Mouse (Mus musculus) heart, adult 2 months (tissue): ENCODE measurements around the gene Pecam1. TPM values are rescaled to one million over a fixed set of nuclear protein-coding genes. Genes with fewer than 3 reads are reported as not detected.
"Not testable (repeated sequence)": the region's sequence is repeated elsewhere in the genome, so short reads cannot be mapped to it uniquely, and the experiment has no call there.

ENCODE experiments used
- DNase-seq, 2 experiments: peaks; one replicate each; pipeline ENCODE4 v3.0.0; 2021
- H3K27ac ChIP-seq: fragments of 200-600 bp; 2 replicates; pipeline ENCODE4 v1.8.1; 2022
- H3K27me3 ChIP-seq: fragments of 200-500 bp; 2 replicates; pipeline ENCODE4 v1.6.1; 2012; ENCODE audit warnings: mild to moderate bottlenecking, low read length, inconsistent platforms, mixed read lengths; ENCODE audit not compliant: control insufficient read depth, insufficient read depth
- H3K36me3 ChIP-seq: fragments of 200-500 bp; 2 replicates; pipeline ENCODE4 v1.6.1; 2012; ENCODE audit warnings: low read length, inconsistent platforms; ENCODE audit not compliant: control insufficient read depth, insufficient read depth
- H3K4me1 ChIP-seq: fragments of 200-500 bp; 2 replicates; pipeline ENCODE4 v1.6.1; 2011; ENCODE audit warnings: low read length; ENCODE audit not compliant: control insufficient read depth, insufficient read depth
- H3K4me3 ChIP-seq: fragments of 200-600 bp; 2 replicates; pipeline ENCODE4 v1.8.1; 2022
- H3K79me2 ChIP-seq: fragments of 200-500 bp; replicated peaks from 2 replicates; pipeline ENCODE4 v1.6.1; 2012; ENCODE audit warnings: mild to moderate bottlenecking, inconsistent platforms, low read length, moderate library complexity, mixed read lengths; ENCODE audit not compliant: control insufficient read depth, insufficient read depth
- H3K9ac ChIP-seq: fragments of 200-500 bp; 2 replicates; pipeline ENCODE4 v1.6.1; 2012; ENCODE audit warnings: low read depth, mild to moderate bottlenecking, control low read depth, inconsistent platforms, low read length, mixed read lengths
- CTCF ChIP-seq: fragments of 200-600 bp; IDR thresholded peaks from 2 replicates; pipeline ENCODE4 v1.8.1; 2022; ENCODE audit warnings: antibody characterized with exemption, mild to moderate bottlenecking, moderate library complexity
- EP300 ChIP-seq: fragments of 200-500 bp; IDR thresholded peaks from 2 replicates; pipeline ENCODE4 v1.6.1; 2011; ENCODE audit warnings: low read depth, low read length, control low read depth; ENCODE audit not compliant: insufficient read depth
- POLR2A ChIP-seq: fragments of 200-500 bp; IDR thresholded peaks from 2 replicates; pipeline ENCODE4 v1.6.1; 2011; ENCODE audit warnings: mild to moderate bottlenecking, low read depth, low read length, control low read depth; ENCODE audit not compliant: insufficient read depth
- WGBS: fragments of 180-500 bp; shearing (Covaris S2); methylation state at CpG from one replicate; pipeline ENCODE4 v1.1.7; 2018; 5-methylcytosine and 5-hydroxymethylcytosine counted together
- intact Hi-C: fragments of 180-260 bp; cut with DNase I; formaldehyde crosslinking; loops from one replicate; pipeline ENCODE4 v1.15.1; 2025
- polyA plus RNA-seq: library from polyadenylated mRNA; depleted of rRNA; stranded (reverse); fragments of >200 nt; gene quantifications from 2 replicates; pipeline ENCODE4 v1.2.3, GENCODE M21; 2012
- total RNA-seq, 2 experiments: library from RNA; stranded (reverse); gene quantifications; 2 replicates each; pipeline ENCODE4 v1.2.3; 2021

Gene Pecam1
- total and polyA plus RNA-seq, 3 experiments = 78.3 to 123 (median 114) TPM

- peak; percentile 82; the same call in 1 of the 2 replicates for TF ChIP-seq EP300
- TF ChIP-seq POLR2A = no peak
- TF ChIP-seq CTCF = peak; percentile 93
- 18% methylated on average over 6 of the region's 6 CpGs for WGBS
- Histone ChIP-seq H3K27me3 (no peaks in the 10 kb centered on the region), H3K79me2 (no peaks in the 10 kb centered on the region), H3K4me3 (no peak overlapping the region), H3K9ac (no peak overlapping the region), H3K36me3 (no peaks in the 10 kb centered on the region), H3K27ac (no peak overlapping the region), H3K4me1 (no peaks in the 10 kb centered on the region)
- DNase-seq = peak; percentile 60 to 74
- intact Hi-C loops = loop anchor here (1.0 kb wide), 2 partner anchors 114 to 208 kb away; no protein-coding TSS in a partner anchor
Measured at GRCm38 (mm10) chr11:106627692-106628091, 122.7 kb downstream of the Pecam1 start.

GRCm38 (mm10) chr11:106625577-106625976 is 124.9 kb downstream of the Pecam1 start:
- H3K4me1 ChIP-seq = no peaks in the 10 kb centered on the region; the same call in 1 of the 2 replicates
- H3K36me3 ChIP-seq = no peaks in the 10 kb centered on the region
- no peak overlapping the region for H3K27ac ChIP-seq
- H3K79me2 ChIP-seq = no peaks in the 10 kb centered on the region
- no peak for DNase-seq
- intact Hi-C loops = no loop called here
- no peak overlapping the region for H3K9ac ChIP-seq
- 59% methylated on average over 3 of the region's 3 CpGs for WGBS
- TF ChIP-seq EP300 (no peak), POLR2A (no peak), CTCF (no peak)
- no peaks in the 10 kb centered on the region for H3K27me3 ChIP-seq
- no peak overlapping the region for H3K4me3 ChIP-seq

GRCm38 (mm10) chr11:106623629-106624028 is 126.8 kb downstream of the Pecam1 start:
- Histone ChIP-seq H3K79me2 (no peaks in the 10 kb centered on the region), H3K27me3 (no peaks in the 10 kb centered on the region), H3K27ac (no peak overlapping the region), H3K9ac (no peak overlapping the region), H3K36me3 (no peaks in the 10 kb centered on the region), H3K4me3 (no peak overlapping the region), H3K4me1 (no peaks in the 10 kb centered on the region; the same call in 1 of the 2 replicates)
- intact Hi-C loops = no loop called here
- no peak for DNase-seq
- no peak for TF ChIP-seq POLR2A
- TF ChIP-seq CTCF = no peak
- TF ChIP-seq EP300 = no peak
- 83% methylated on average over 2 of the region's 2 CpGs for WGBS

- Histone ChIP-seq H3K9ac (no peak overlapping the region), H3K79me2 (no peaks in the 10 kb centered on the region), H3K4me3 (no peak overlapping the region), H3K27me3 (no peaks in the 10 kb centered on the region), H3K27ac (no peak overlapping the region), H3K4me1 (no peaks in the 10 kb centered on the region; the same call in 1 of the 2 replicates), H3K36me3 (no peaks in the 10 kb centered on the region)
- TF ChIP-seq POLR2A (no peak), CTCF (no peak), EP300 (no peak)
- 52% methylated on average over 8 of the region's 8 CpGs for WGBS
- DNase-seq = no peak
- intact Hi-C loops = no loop called here
Measured at GRCm38 (mm10) chr11:106622056-106622455, 128.4 kb downstream of the Pecam1 start.

GRCm38 (mm10) chr11:106618768-106619167 is 131.7 kb downstream of the Pecam1 start:
- H3K4me3 ChIP-seq, H3K36me3 ChIP-seq, H3K79me2 ChIP-seq, H3K27ac ChIP-seq, H3K9ac ChIP-seq, DNase-seq, H3K4me1 ChIP-seq, H3K27me3 ChIP-seq, intact Hi-C loops: not testable (repeated sequence)
- 92% methylated on average over 4 of the region's 4 CpGs for WGBS

- Histone ChIP-seq H3K4me3 (no peak overlapping the region), H3K36me3 (no peaks in the 10 kb centered on the region), H3K4me1 (peaks cover 7% of the 10 kb centered on the region), H3K9ac (no peak overlapping the region), H3K79me2 (no peaks in the 10 kb centered on the region), H3K27ac (no peak overlapping the region), H3K27me3 (no peaks in the 10 kb centered on the region)
- intact Hi-C loops = no loop called here
- WGBS = 78% methylated on average over 13 of the region's 13 CpGs
- no peak for TF ChIP-seq EP300
- no peak for TF ChIP-seq CTCF
- TF ChIP-seq POLR2A = no peak
- DNase-seq = no peak
Measured at GRCm38 (mm10) chr11:106617821-106618580, 132.4 kb downstream of the Pecam1 start.
